9 mouse cellular contexts compared by ENCODE assay signal in genomic region chr19:45815831-45816405, GRCm38 (mm10). TPM values are rescaled to one million over a fixed set of nuclear protein-coding genes. Genes with fewer than 3 reads are reported as not detected.
A peak's percentile ranks its signal among the peaks of the same experiment; 100 is the strongest.
DNase-seq lines count a peak whose midpoint lies in the region; ATAC-seq lines count a peak whose summit lies in the region.
"Had no signal": no experiment of that assay in that cellular context is flagged by ENCODE, and none has a peak within 500 bp of the region (broad histone marks: within the 10 kb centered on the region; RNA-seq: fewer than 3 reads in every experiment).

Kcnip2 (minus strand) TSS chr19:45816061.

- peak; percentile 33 to 58 for DNase-seq in cerebellum, postnatal 25 days
- DNase-seq in cerebellum, adult 8-10 months = no peak
- DNase-seq in embryonic facial prominence, embryonic 14.5 days (ENCODE audit: low spot score) = peak; percentile 60
- peak; percentile 53 for DNase-seq in hindbrain, embryonic 10.5 days (ENCODE audit: low spot score)
- DNase-seq in layer of hippocampus, postnatal 10 days (ENCODE audit: low spot score in 2 of 2) = peak; percentile 73 to 76
- DNase-seq in lung, postnatal 4 days = peak; percentile 56 to 63

- peak within 1 kb of the TSS; percentile 39 for H3K4me3 ChIP-seq in embryonic facial prominence, embryonic 14.5 days (ENCODE audit: low read depth, low read length)
- peak within 1 kb of the TSS; percentile 61 for H3K4me3 ChIP-seq in hindbrain, embryonic 10.5 days
- peak within 1 kb of the TSS; percentile 41 for H3K4me3 ChIP-seq in stomach, embryonic 15.5 days (replicated peaks)

- no peak within 1 kb of the TSS for H3K27ac ChIP-seq in embryonic facial prominence, embryonic 14.5 days (replicated peaks; ENCODE audit: low read depth, low read length)
- peak within 1 kb of the TSS; percentile 73 for H3K27ac ChIP-seq in hindbrain, embryonic 10.5 days
- H3K27ac ChIP-seq in stomach, embryonic 15.5 days = peak within 1 kb of the TSS; percentile 9; the same call in 1 of the 2 replicates

- H3K27me3 ChIP-seq in embryonic facial prominence, embryonic 14.5 days (replicated peaks; ENCODE audit: control insufficient read depth, insufficient read depth, low read length) = peaks cover 9% of the 10 kb centered on the region; the same call in 1 of the 2 replicates
- peaks cover 51% of the 10 kb centered on the region for H3K27me3 ChIP-seq in hindbrain, embryonic 10.5 days (ENCODE audit: insufficient read depth, poor library complexity, severe bottlenecking)
- no peaks in the 10 kb centered on the region for H3K27me3 ChIP-seq in stomach, embryonic 15.5 days (replicated peaks)
- H3K27me3 ChIP-seq: CH12.LX had no signal

- H3K9me3 ChIP-seq in embryonic facial prominence, embryonic 14.5 days (ENCODE audit: control insufficient read depth, low read length) = no peaks in the 10 kb centered on the region
- no peaks in the 10 kb centered on the region for H3K9me3 ChIP-seq in hindbrain, embryonic 10.5 days
- H3K9me3 ChIP-seq in stomach, embryonic 15.5 days = no peaks in the 10 kb centered on the region

- no peaks in the 10 kb centered on the region; the same call in 1 of the 2 replicates for H3K36me3 ChIP-seq in embryonic facial prominence, embryonic 14.5 days (ENCODE audit: control insufficient read depth, insufficient read depth, low read length)
- H3K36me3 ChIP-seq in hindbrain, embryonic 10.5 days = 0 out of 2 replicates have a peak, but pooled peaks cover 8% of the 10 kb centered on the region
- H3K36me3 ChIP-seq in stomach, embryonic 15.5 days = no peaks in the 10 kb centered on the region

- H3K9ac ChIP-seq in embryonic facial prominence, embryonic 14.5 days (ENCODE audit: low read depth, low read length) = peak within 1 kb of the TSS; percentile 40
- H3K9ac ChIP-seq in stomach, embryonic 15.5 days = no peak within 1 kb of the TSS

- peak within 1 kb of the TSS; percentile 76 for H3K4me2 ChIP-seq in embryonic facial prominence, embryonic 14.5 days (ENCODE audit: low read depth, low read length)
- H3K4me2 ChIP-seq in stomach, embryonic 15.5 days = peak within 1 kb of the TSS; percentile 81

- peak; percentile 41; the same call in 1 of the 2 replicates for ATAC-seq in embryonic facial prominence, embryonic 14.5 days (ENCODE audit: low read depth)
- peak; percentile 51 for ATAC-seq in stomach, embryonic 15.5 days (ENCODE audit: insufficient read depth, low FRiP score, low read depth)
- no peak for ATAC-seq in erythroblast, adult 5-6 weeks (replicated peaks; ENCODE audit: low FRiP score, poor library complexity, severe bottlenecking)

- 3% methylated on average over 8 of the region's 29 CpGs for WGBS in embryonic facial prominence, embryonic 14.5 days
- under 1% methylated on average over 29 of the region's 29 CpGs for WGBS in hindbrain, embryonic 10.5 days
- under 1% methylated on average over 26 of the region's 29 CpGs for WGBS in stomach, embryonic 15.5 days

- peaks cover 12% of the 10 kb centered on the region for H3K4me1 ChIP-seq in embryonic facial prominence, embryonic 14.5 days (ENCODE audit: control insufficient read depth, insufficient read depth, low read length)
- H3K4me1 ChIP-seq in hindbrain, embryonic 10.5 days (replicated peaks) = peaks cover 54% of the 10 kb centered on the region
- peaks cover 38% of the 10 kb centered on the region for H3K4me1 ChIP-seq in stomach, embryonic 15.5 days

RNA-seq across cellular contexts. Expression of gene Kcnip2, which starts in this region (rescaled TPM):
- 1.4 and 1.5 TPM in 2 replicates for polyA plus RNA-seq in embryonic facial prominence, embryonic 14.5 days (2014; fragmentation: Nextera tagmentation; extraction: Ambion mirVana)
- 0.71 and 0.77 TPM in 2 replicates for polyA plus RNA-seq in hindbrain, embryonic 10.5 days (2016; fragmentation: Nextera tagmentation; extraction: Ambion mirVana)
- 100 to 1,000 TPM; 133 to 134 TPM for total RNA-seq in layer of hippocampus, postnatal 10 days (2021)
- polyA plus RNA-seq in stomach, embryonic 15.5 days (2015; fragmentation: Nextera tagmentation; extraction: Ambion mirVana) = 1.6 and 2.8 TPM in 2 replicates
- not detected in 2 replicates for total RNA-seq in erythroblast, adult 5-6 weeks (2015; ENCODE audit: low replicate concordance)
- total RNA-seq in erythroblast, adult 5-6 weeks (2017; ENCODE audit: low replicate concordance) = 0.98 TPM in 1 of 2 replicates, not detected in the other
- total RNA-seq: CH12.LX had no signal

Comparison
In these comparisons a context has a peak if more than half of its experiments do, and no peak if none do; other contexts are left out.
1. RNA of gene Kcnip2 (total RNA-seq): 133 to 134 TPM in layer of hippocampus, postnatal 10 days; 0.98 TPM in erythroblast, adult 5-6 weeks; every median in the first group is over 10 times any median in the second.
2. Peak in DNase-seq, H3K4me3 ChIP-seq and H3K27ac ChIP-seq in hindbrain, embryonic 10.5 days; RNA of the gene not detected or under 1 TPM.
3. Peak in every context shown above with its lines, with median percentiles within 50 percentile points of each other: H3K4me3 ChIP-seq.